Mouse (Mus musculus): Measurements from ENCODE around the gene Rbm20.

GRCm38 (mm10) chr19:53712297-53713025 lies 35.4 kb downstream of the Rbm20 start:
- no peak for TF ChIP-seq CTCF (IDR thresholded peaks at IDR 0.05; ENCODE audit: extremely low read depth, insufficient read depth, insufficient read length, insufficient replicate concordance)
- TF ChIP-seq POLR2A (IDR thresholded peaks at IDR 0.05; ENCODE audit: low read depth, low read length): no peak
